Mouse (Mus musculus) cerebellum, postnatal 14 days (tissue): ENCODE data around the gene Clip2.
"Not testable (repeated sequence)": the region's sequence is repeated elsewhere in the genome, so short reads cannot be mapped to it uniquely, and the experiment has no call there.

ENCODE experiments used
- DNase-seq, 2 experiments: peaks; one replicate each; pipeline ENCODE4 v3.0.0; 2021; ENCODE audit warnings: mixed read lengths in 2 of 2

Gene Clip2

DNA sequence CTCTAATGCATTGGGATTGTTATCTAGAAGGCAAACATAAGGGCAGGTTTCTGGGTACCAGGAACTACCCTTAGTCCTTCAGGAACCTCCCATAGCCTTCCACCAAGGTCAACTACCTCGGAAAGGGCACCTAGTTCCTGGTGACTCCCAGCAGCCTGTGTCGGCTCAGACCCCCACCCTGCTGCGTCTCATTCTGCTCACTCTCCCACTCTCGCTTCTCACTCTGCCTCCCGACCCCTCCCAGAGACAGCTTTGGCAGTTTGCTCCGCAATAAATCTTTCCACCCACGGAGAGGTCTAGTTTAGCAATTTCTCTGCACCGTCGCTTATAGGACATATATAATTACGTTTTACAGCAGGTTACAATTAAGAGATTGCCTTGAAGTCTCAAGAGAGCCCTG is 64.2 kb downstream of the Clip2 start:
- no peak for DNase-seq

DNA sequence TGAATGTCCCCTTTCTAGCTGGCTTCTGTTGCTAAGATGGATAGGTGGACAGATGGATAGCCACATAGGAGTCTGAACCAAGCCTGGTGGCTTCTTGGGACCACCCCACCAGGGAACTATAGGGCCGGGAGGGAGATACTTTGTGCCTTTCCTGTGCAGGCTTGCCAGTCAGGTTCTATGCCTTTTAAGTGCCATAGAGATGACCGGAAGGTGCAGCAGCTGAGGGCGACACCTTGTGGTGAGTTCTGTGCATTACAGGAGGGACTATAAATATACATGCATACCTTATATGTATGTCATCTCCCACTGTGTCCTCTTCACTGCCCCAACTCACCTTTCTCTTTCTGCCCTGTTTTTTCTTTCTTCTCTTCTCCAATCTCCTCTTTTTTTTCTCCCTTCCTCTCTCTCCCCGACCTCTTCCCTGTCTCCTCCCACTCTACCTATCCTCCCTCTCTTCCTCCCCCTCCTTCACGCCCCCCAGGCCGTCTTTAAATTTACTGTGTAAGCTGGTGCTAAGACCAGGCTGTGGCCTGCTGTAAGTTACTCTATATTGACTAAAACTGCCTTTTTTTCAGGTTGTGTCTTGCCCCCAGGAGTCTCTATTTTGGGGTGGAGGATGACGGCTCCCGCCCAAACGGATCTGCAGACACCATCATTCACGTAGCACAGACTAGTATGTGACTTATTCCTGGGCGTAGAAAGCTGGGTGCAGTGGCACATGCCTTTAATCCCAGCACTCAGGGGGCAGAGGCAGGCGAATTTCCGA is 66.2 kb downstream of the Clip2 start:
- peak; percentile 80 to 85 for DNase-seq

DNA sequence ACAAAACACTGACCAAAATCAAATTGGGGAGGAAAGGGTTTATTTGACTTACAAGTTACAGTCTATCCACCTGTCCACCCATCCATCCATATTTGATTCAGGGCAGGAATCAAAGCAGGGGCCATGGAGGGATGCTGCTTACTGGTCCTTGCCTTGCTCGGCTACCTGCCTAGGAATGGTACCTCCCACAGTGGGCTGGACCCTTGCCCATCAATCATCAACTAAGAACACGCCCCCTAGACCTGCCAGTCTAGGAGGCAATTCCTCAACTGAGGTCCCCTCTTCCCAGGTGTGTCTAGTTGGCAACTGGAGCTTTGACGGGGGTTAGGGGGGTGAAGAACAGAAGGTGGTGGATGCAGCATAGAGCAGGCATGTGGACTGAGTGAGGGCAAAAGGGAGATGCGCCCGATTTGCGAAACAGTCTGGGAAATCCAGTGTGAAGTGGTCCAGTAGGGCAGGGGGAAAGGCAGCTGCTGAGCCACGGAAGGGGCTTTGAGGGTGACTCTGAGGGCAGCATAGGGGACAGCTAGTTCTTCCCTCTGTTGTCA is 67.0 kb downstream of the Clip2 start:
- DNase-seq: peak in 1 of 2 experiments; percentile 50

DNA sequence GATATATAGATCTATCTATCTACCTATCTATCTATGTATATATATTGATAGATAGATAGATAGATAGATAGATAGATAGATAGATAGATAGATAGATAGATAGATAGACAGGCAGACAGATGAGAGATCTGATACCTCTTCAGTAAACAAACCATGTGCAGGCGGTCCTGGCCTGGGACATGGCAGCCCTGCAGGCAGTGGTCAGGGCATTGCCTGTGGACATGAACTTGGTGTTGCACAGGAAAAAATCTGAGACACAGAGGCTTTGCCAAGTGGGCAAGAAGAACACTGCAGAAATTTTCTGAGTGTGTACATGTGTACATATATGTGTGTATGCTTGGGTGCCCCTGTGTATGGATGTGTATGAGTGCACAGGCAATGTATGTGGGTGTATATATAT is 68.9 kb downstream of the Clip2 start:
- DNase-seq: no peak

DNA sequence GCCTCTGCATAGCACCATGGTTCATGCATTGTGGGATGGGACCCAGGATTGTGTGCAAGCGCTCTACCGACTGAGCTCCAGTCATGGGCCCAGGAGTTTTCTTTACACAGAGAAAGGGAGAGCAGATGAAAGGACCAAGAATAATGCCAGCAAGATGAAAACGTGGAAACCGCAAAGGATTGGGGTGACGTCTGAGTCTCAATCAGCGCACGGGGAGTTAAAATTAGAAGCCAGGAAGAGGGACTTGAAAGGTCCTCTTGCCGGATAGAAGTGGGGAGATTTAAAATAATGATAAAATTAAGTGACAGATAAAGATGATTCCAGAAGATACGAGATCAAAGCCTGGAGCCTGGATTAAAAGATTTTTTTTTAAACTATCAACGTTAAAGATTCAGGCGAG is 69.9 kb downstream of the Clip2 start:
- DNase-seq: no peak

DNA sequence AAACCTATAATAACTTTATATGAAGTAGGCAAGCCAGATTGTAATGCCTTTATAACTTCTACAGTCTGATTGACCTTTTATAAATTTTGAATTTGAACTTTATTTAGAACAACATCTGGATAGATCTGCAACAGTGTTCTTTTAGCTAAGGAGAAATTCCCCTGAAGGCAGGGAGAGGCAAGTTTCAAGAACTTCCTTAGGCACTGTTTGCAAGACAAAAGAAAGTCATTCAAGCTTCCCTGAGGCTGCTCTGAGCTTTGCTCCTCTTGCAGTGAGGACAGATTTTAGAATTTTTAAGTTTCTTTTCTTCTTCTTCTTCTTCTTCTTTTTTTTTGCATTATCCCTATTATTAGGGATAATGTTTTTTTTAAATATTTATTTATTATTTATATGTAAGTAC is 73.3 kb downstream of the Clip2 start:
- not testable (repeated sequence) for DNase-seq

DNA sequence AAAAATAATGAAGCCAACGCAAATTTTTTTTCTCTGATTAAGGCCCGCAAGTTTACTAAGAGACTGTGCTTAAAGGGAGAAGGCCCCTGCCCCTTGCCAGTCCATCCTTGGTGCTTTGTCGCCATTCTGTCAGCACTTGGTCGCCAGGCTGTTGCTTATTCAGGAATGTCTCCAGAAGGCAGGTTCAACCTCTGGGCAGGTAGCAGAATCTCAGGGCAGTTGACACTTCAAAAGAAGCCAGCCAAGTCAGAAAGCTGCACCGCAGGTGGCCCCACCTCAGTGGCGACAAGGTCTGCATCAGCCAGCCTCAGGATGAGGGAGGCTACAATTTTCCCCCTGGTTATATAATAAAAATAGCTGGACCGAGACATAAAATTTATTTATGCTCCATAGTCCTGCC is 76.5 kb downstream of the Clip2 start:
- not testable (repeated sequence) for DNase-seq

DNA sequence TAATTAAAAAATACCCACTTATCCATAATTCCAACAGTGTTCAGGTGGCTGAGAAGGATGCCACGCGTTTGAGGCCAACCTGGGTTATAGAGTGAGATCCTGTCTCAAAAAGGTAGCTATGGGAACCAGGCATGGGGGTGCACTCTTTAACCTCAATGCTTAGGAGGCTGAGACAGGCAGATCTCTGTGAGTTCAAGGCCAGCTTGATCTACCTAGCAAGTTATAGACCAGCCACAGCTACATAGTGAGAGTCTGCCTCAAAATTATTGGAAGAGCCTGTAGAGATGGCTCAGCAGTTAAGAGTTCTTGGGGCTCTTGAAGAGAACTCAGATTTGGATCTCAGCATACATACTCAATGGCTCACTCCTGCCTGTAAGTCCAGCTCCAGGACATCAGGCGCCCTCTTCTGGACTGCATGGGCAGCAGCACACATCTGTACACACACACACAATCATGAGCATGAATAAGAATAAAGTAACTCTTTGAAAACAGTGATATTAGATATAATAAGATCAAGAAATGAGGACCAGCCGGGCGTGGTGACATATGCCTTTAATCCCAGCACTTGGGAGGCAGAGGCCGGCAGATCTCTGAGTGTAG is 77.1 kb downstream of the Clip2 start:
- no peak for DNase-seq

DNA sequence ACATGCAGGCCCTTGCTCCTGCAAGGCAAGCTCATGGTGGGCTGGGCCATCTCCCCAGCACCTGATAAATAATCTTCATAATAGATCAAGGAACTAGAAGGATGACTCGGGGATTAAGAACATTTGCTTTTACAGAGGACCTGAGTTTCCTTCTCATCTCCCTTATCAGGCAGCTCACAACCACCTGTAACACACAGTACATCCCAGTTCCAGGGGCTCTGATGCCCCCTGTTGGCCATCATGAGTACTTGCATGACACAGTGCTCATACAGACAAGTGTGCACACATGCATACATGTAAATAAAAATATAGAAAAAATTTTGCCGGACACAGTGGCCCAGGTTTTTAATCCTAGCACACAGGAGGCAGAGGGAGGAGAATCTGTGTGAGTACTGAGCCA is 78.3 kb downstream of the Clip2 start:
- peak; percentile 41 to 50 for DNase-seq

DNA sequence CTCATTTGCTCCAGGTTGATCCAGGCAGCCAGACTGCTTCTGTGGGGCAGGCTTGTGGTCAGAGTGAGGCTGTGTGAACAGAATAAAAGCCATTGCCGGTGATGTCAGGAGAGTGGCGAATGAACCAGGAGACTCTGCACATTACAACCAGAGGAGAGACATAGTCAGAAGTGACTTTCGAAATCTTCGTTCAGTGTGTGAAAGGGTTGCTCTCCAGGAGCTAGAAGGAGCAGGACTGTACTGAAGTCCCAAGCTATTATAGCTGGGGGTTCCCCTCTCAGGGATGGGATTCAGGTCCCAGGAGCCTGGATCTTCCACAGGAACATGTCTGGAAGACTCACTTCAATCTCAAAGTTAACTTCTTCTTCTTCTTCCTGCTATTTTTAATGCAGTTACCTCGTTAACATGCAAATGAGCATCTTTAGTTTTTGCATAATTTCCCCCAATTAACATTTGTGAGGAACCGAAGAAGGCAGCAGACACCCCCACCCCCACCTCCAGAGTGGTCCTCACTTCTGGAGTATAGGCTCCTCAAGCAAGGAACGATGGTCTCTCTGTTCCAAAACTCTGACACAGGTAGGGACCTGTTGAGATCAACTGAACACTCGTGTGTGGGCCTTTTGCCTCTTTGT is 81.6 kb downstream of the Clip2 start:
- DNase-seq: no peak

DNA sequence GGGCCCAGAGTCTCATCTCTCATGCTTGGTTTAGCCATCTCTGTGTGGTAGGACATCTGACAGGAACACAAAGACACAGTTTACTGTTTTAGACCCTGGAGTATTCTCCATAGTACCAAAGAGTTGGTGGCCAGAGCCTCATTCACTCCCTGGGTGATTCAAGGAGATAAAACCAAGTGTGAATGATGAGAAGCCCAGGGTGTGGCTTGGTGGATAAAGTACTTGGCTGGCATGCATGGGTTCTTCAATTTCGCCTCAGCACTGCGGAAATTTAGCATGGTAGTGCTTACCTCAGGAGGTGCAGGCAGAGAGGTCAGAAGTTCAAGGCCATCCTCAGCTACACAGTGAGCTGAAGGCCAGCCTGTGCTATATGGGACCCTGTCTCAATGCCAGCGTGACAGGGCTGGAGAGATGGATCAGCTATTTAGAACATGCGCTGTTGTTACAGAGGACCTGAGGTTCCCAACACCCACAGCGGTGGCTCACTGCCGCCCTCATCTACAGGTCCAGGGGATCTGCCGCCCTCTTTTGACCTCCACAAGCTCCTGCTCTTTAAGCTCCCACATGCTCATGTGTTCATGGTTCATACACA is 82.6 kb downstream of the Clip2 start:
- no peak for DNase-seq

DNA sequence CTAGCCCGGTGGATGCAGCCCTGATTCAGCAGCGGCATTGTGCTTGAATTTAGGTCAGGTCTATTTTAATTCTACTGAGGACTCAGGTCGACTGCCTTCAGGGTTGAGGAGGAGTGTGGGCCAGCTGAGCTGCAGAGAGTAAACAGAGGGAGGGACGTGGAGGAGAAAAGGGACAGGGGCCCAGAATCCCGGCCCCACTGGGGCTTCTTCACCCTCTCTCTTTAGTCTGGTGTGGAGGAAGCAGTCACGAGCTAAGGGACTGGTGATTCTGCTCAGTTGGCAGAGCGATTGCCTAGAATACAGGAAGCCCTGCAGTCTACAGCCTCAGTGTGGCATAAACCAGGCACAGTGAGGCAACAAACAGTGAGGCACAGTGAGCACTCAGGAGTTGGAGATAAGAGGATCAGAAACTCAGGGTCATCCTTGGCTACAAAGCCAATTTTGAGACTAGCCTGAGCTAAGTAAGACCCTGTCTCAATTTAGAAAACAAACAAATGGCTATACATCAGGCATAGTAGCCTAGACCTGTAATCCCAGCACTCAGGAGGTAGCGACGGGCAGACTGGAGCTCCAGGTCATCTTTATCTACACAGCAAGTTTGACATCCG is 84.0 kb downstream of the Clip2 start:
- no peak for DNase-seq

DNA sequence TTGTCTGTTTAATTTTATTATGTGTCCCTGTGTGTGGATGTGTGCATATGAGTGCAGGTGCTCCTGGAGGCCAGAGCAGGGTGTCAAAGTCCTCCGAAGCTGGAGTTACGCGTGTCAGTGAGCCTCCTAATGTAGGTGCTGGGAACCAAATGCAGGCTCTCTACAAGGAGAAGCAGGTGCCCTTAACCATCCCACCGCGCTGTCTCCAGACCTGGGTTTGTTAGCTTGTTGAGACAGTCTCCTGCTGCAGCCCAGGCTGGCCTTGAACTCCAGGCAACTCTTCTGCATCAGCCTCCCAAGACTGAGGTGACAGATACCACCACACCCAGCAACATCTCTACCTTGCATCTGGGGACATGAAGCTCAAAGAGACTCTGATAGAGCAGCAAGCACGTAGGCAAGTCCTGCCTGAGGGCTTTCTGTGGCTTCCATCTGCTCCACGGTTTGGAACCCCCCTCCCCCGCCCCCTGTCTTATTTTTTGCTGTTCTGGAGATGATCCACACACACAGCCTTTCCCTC is 85.1 kb downstream of the Clip2 start:
- no peak for DNase-seq

DNA sequence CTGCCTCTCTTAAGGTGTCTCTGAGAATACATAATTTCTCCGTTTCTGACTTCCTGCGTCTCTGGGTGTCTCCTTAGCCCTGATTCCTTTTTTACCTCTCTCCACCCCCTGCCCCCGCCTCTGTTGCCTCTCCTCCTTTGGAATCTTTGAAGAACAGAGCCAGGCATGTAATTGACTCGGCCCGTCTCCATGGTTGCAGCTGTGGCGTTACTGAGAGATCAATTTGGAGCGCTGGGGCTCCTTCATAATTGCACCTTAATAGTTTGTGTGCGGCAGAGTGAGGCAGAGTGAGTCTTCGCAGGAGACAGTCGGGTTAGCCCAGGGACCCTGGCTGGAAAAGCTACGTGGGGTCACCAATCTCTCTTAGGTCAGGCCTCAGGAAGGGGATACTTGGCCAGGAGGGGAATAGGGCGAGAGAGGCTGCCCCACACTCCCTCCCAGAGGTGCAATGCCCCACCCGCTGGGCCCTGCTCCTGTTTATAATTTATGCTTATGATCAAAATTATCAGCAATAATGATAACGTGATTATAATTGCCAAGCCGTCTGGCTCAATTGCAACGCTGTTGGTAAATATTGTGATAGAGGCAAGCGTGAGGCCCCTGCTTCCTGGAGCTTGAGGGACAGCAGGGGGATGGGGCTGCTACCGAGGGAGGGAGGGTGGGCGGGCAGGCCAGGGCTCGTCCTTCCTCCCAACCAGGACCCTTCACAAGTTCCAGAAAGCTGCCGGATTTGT is 85.8 kb downstream of the Clip2 start:
- DNase-seq: no peak

DNA sequence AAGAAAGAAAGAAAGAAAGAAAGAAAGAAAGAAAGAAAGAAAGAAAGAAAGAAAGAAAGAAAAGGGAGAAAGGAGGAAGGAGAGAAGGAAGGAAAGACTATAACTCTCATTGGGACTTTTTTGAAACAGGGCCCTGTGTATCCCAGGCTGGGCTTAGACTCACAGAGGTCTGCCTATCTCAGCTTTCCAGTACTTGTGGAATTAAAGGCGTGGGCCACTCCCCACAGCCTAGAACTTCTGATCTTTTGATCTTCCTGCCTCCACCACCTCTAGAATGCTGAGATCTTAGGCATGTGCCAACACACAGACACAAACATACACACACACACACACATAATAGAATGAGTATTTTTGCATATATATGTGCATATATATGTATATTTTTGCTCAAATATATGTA is 87.0 kb downstream of the Clip2 start:
- no peak for DNase-seq

DNA sequence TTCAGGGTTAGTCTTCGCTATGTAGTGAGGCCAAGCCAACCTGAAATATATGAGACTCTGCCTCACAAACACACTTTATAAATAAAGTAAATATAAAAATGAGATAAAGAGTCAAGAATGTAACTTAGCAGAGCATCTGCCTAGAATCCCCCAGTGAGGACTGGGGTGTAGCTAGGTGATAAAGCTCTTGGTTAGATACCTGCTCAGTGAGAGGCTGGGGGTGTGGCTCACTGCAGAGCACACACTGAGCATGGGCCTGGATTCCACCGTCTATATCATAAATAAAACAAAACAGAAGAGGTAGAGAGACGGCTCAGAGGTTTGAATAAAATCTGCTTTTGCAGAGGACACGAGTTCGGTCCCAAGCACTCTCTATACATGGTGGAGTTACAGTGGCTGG is 88.0 kb downstream of the Clip2 start:
- DNase-seq: no peak

DNA sequence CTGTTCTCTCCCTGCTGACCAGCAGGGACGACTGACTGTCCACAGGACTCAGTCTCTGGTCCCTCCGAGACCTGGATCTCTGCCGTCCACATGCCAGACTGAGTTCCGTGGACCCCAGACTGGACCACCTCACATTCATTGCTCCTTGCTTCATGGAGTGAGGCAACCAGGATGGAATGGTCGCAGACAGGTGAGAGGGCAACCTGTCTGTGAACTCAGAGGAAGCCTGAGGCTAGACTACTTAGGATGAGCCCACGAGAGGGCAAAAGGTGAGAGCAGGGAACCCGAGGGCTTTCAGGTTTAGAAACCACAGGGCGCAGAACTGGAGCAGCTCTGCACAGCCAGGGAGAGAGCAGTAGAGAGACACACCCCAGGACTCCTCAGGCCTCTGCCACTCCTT is 89.5 kb downstream of the Clip2 start:
- no peak for DNase-seq

DNA sequence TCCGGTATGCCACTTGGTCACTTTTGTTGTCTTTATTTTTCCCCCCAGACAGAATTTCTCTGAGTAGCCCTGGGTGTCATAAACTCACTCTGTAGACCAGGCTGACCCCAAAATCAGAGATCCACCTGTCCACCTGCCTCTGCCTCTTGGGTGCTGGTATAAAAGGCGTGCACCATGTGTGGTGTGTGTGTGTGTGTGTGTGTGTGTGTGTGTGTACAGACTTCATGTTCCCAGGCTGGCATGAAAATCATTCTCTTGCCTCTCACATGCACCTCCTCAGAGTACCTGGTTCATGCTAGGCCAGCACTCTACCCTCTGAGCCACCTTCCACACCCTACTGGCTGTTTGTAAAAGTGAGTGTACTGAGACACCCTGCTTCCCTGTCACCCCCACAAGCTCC is 89.9 kb downstream of the Clip2 start:
- no peak for DNase-seq

DNA sequence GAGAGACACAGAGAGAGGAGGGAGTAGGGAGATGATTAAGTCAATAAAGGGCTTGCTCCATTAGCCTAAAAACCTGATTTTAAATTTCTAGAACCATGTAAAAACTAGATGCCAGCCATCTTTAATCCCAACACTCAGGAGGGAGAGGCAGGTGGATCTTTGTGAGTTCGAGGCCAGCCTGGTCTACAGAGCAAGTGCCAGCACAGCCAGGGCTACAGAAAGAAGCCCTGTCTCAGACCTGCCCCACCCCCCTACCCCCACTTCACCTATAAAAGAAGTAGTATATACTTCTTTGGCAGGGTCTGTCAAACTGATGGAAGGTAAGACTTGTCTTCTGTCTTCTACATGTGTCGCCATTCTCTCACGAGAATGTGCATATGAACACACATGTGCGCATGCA is 91.7 kb downstream of the Clip2 start:
- no peak for DNase-seq

DNA sequence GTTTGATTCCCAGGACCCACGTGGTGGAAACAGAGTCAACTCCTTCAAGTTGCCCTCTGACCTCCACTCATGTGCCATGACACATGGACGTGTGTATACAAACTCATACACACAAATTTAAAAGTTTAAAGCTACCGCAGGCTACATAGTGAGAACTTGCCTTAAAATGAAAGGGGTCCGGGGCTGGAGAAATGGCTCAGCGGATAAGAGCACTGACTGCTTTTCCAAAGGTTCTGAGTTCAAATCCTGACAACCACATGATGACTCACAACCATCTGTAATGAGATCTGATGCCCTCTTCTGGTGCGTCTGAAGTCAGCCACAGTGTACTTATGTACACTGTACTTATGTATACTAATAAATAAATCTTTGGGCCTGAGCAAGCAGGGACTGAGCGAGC is 93.1 kb downstream of the Clip2 start:
- no peak for DNase-seq

DNA sequence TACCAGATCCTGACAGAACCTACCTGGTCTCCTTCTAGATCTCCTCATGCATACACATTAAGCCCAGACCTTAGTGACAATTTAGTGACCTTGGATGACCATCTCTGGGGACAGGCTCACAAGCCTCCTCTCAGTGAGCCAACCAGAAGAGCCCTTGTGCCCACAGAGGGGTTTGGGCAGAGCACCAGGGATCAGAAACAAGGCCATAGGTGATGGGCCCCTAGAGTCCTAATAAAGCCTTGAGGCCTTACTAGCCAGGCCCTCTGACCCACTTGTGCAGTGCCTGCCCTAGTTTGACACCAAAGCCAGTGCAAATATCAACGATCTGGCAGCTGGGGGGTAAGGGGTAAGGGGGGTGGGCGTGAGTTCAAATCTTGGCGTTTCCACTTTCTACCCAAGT is 93.8 kb downstream of the Clip2 start:
- DNase-seq: no peak

DNA sequence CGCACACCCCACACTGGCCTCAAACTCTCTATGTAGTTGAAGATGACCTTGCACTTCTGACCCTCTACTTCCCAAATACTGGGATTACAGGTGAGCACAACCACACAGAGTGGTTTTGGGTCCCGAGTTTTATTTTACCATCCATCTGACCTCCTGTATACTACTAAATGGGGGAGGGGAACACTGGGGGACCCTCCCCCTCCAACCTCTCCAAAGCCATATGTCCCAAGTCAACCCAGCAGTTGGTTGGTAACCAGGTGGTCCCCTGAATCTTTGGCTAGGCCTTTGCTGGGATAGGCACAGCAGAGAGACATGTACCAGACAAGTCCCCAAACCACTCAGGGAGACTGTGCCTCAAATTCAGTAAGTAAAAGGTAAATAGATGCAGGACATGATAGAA is 94.9 kb downstream of the Clip2 start:
- DNase-seq: no peak
